Mouse (Mus musculus): Measurements from ENCODE around the gene Ifitm5.

Ifitm5 gene

GRCm38 (mm10) chr7:140939669-140940171, 10.4 kb downstream of the Ifitm5 start:
- DNase-seq (ENCODE audit: low read depth) = no peak

GRCm38 (mm10) chr7:140938896-140939295, 11.2 kb downstream of the Ifitm5 start:
- DNase-seq (ENCODE audit: low read depth) = no peak

GRCm38 (mm10) chr7:140938436-140938835, 11.7 kb downstream of the Ifitm5 start:
- no peak for DNase-seq (ENCODE audit: low read depth)

GRCm38 (mm10) chr7:140927181-140927580, 22.9 kb downstream of the Ifitm5 start:
- DNase-seq (ENCODE audit: low read depth) = no peak

- DNase-seq (ENCODE audit: low read depth) = no peak
Observed at GRCm38 (mm10) chr7:140923070-140923775, 26.9 kb downstream of the Ifitm5 start.

- no peak for DNase-seq (ENCODE audit: low read depth)
Observed at GRCm38 (mm10) chr7:140922398-140923069, 27.6 kb downstream of the Ifitm5 start.

- DNase-seq (ENCODE audit: low read depth) = no peak
Observed at GRCm38 (mm10) chr7:140921225-140921975, 28.7 kb downstream of the Ifitm5 start.

GRCm38 (mm10) chr7:140920418-140921029, 29.6 kb downstream of the Ifitm5 start, which contains the start of gene Nlrp6:
TSS of gene Nlrp6 (plus strand) at chr7:140920902.
- DNase-seq (ENCODE audit: low read depth) = no peak

- DNase-seq (ENCODE audit: low read depth) = no peak
Observed at GRCm38 (mm10) chr7:140919911-140920310, 30.2 kb downstream of the Ifitm5 start.

GRCm38 (mm10) chr7:140914031-140914690, 35.9 kb downstream of the Ifitm5 start:
- no peak for DNase-seq (ENCODE audit: low read depth)

GRCm38 (mm10) chr7:140912846-140913482, 37.1 kb downstream of the Ifitm5 start:
- DNase-seq (ENCODE audit: low read depth) = no peak

GRCm38 (mm10) chr7:140912293-140912692, 37.8 kb downstream of the Ifitm5 start:
- no peak for DNase-seq (ENCODE audit: low read depth)

- DNase-seq (ENCODE audit: low read depth) = peak; percentile 37
Observed at GRCm38 (mm10) chr7:140908634-140909107, 41.4 kb downstream of the Ifitm5 start.

- no peak for DNase-seq (ENCODE audit: low read depth)
Observed at GRCm38 (mm10) chr7:140908181-140908580, 41.9 kb downstream of the Ifitm5 start.

- no peak for DNase-seq (ENCODE audit: low read depth)
Observed at GRCm38 (mm10) chr7:140907697-140908096, 42.4 kb downstream of the Ifitm5 start.

- DNase-seq (ENCODE audit: low read depth) = no peak
Observed at GRCm38 (mm10) chr7:140907131-140907530, 43.0 kb downstream of the Ifitm5 start.

- DNase-seq (ENCODE audit: low read depth) = no peak
Observed at GRCm38 (mm10) chr7:140905642-140906081, 44.4 kb downstream of the Ifitm5 start.

- no peak for DNase-seq (ENCODE audit: low read depth)
Observed at GRCm38 (mm10) chr7:140903212-140903611, 46.9 kb downstream of the Ifitm5 start.

- DNase-seq (ENCODE audit: low read depth) = no peak
Observed at GRCm38 (mm10) chr7:140902036-140902875, 47.8 kb downstream of the Ifitm5 start.

GRCm38 (mm10) chr7:140900220-140900619, 49.9 kb downstream of the Ifitm5 start, which contains the start of gene Cox8b:
TSS of gene Cox8b (minus strand) at chr7:140900446.
- no peak for DNase-seq (ENCODE audit: low read depth)
